Mouse (Mus musculus) midbrain, postnatal 0 days (tissue): ENCODE data around the gene Bcl3. TPM values are rescaled to one million over a fixed set of nuclear protein-coding genes. Genes with fewer than 3 reads are reported as not detected.

Experiments used
- ATAC-seq: fragments of 200-750 bp; cut with Nextera tagmentation; 2 replicates; pipeline ENCODE4 v1.8.0; 2017; ENCODE audit warnings: moderate number of reproducible peaks, mild to moderate bottlenecking, moderate TSS enrichment, moderate library complexity; ENCODE audit not compliant: low FRiP score
- DNase-seq: peaks from one replicate; pipeline ENCODE4 v3.0.0-alpha.2; 2015; ENCODE audit warnings: low spot score
- H3K27ac ChIP-seq: fragments of 300-500 bp; sonication (generic); 2 replicates; pipeline ENCODE4 v1.5.1; 2014; ENCODE audit warnings: low read depth, mild to moderate bottlenecking, low read length, mixed read lengths
- H3K27me3 ChIP-seq: fragments of 300-500 bp; sonication (generic); 2 replicates; pipeline ENCODE4 v1.6.1; 2014; ENCODE audit warnings: low read length, control low read depth, mixed read lengths; ENCODE audit not compliant: insufficient read depth
- H3K36me3 ChIP-seq: fragments of 300-500 bp; sonication (generic); 2 replicates; pipeline ENCODE4 v1.6.1; 2014; ENCODE audit warnings: low read length, control low read depth, mixed read lengths; ENCODE audit not compliant: insufficient read depth
- H3K4me1 ChIP-seq: fragments of 300-500 bp; sonication (generic); 2 replicates; pipeline ENCODE4 v1.6.1; 2014; ENCODE audit warnings: mild to moderate bottlenecking, control low read depth, antibody characterized with exemption, low read length, mixed read lengths; ENCODE audit not compliant: insufficient read depth
- H3K4me2 ChIP-seq: fragments of 300-500 bp; sonication (generic); 2 replicates; pipeline ENCODE4 v1.6.1; 2014; ENCODE audit warnings: low read depth, mild to moderate bottlenecking, low read length, mixed read lengths; ENCODE audit not compliant: poor library complexity, severe bottlenecking
- H3K4me3 ChIP-seq: fragments of 300-500 bp; sonication (generic); 2 replicates; pipeline ENCODE4 v1.5.1; 2014; ENCODE audit warnings: low read depth, mild to moderate bottlenecking, low read length, moderate library complexity
- H3K9ac ChIP-seq: fragments of 300-500 bp; sonication (generic); replicated peaks from 2 replicates; pipeline ENCODE4 v1.6.1; 2014; ENCODE audit warnings: mild to moderate bottlenecking, low read length, moderate library complexity, mixed read lengths; ENCODE audit not compliant: poor library complexity, severe bottlenecking
- H3K9me3 ChIP-seq: fragments of 300-500 bp; sonication (generic); 2 replicates; pipeline ENCODE4 v1.6.1; 2016; ENCODE audit warnings: low read length, control low read depth
- CTCF ChIP-seq: IDR thresholded peaks from 2 replicates; pipeline ENCODE4 v1.5.1; 2016; ENCODE audit warnings: antibody characterized with exemption, mild to moderate bottlenecking
- WGBS: fragments of 180-500 bp; shearing (Covaris S2); extraction: QIAGEN DNeasy Blood & Tissue Kit; methylation state at CpG from one replicate; pipeline ENCODE4 v1.1.7; 2014; 5-methylcytosine and 5-hydroxymethylcytosine counted together
- polyA plus RNA-seq: library from polyadenylated mRNA; unstranded; fragments of >200 nt; fragmentation: Nextera tagmentation; extraction: Ambion mirVana; gene quantifications from 2 replicates; pipeline ENCODE4 v1.2.1, GENCODE M21; 2015
- total RNA-seq: library from RNA; depleted of rRNA; stranded (reverse); fragments of >200 nt; gene quantifications from 2 replicates; pipeline ENCODE4 v1.2.3, GENCODE M21; 2014

Gene Bcl3
- total and polyA plus RNA-seq, 2 experiments from 2014 or later, result 0.55 to 0.93 TPM

DNA sequence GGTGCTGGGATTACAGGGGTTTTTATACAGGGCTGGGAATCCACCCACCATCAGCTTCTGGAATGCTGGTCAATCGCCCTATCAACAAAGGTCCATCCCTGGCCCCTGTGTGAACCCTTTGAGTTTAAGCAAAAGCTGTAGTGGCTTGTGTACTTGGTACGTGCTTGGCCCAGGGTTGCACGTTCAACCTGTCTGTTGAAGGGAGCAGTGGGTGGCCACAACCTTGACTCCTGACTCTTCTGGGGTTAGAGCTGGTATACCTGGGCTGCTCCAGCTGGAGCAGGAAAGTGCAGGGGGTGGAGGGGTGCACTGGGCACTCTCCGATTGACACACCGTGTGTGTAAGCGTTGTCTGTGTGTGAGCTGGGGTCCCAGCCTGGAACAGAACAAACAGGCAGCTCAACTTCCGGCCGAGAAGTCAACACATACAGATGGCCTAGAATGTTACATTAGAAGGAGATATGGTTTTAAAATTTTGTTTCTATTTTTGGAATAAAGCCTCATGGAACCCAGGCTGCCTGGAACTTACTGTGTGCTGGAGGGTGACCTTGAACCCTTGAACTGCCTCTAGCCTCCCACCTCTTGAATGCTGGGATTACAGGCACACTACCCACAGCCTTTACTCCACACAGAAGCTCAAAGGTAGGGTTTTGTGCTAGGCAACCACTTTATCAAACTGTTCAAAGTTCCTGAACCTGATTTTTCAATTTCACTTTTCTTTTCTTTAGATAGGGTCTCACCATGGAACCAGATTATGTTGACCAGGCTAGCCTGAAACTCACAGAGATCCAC, 42.9 kb upstream of the Bcl3 start:
- DNase-seq (no peak), ATAC-seq (no peak)
- Histone ChIP-seq H3K9ac (no peak overlapping the region), H3K4me1 (no peaks in the 10 kb centered on the region), H3K4me2 (no peak overlapping the region), H3K9me3 (no peaks in the 10 kb centered on the region), H3K27ac (no peak overlapping the region), H3K27me3 (no peaks in the 10 kb centered on the region), H3K36me3 (no peaks in the 10 kb centered on the region), H3K4me3 (no peak overlapping the region)
- WGBS, result 84% methylated on average over 8 of the region's 8 CpGs
- TF ChIP-seq CTCF, result no peak

- Histone ChIP-seq H3K9ac (no peak overlapping the region), H3K4me3 (no peak overlapping the region), H3K27me3 (no peaks in the 10 kb centered on the region), H3K4me1 (no peaks in the 10 kb centered on the region), H3K36me3 (no peaks in the 10 kb centered on the region), H3K4me2 (no peak overlapping the region), H3K27ac (no peak overlapping the region), H3K9me3 (no peaks in the 10 kb centered on the region)
- DNase-seq, result no peak
- no peak for ATAC-seq
- TF ChIP-seq CTCF, result no peak
- WGBS, result 43% methylated on average over 2 of the region's 2 CpGs
Observed at GRCm38 (mm10) chr7:19864241-19864640, 41.7 kb upstream of the Bcl3 start.

- Histone ChIP-seq H3K9me3 (no peaks in the 10 kb centered on the region), H3K4me1 (no peaks in the 10 kb centered on the region), H3K4me3 (no peak within 1 kb of the TSS), H3K27ac (no peak within 1 kb of the TSS), H3K9ac (no peak within 1 kb of the TSS), H3K27me3 (no peaks in the 10 kb centered on the region), H3K4me2 (no peak within 1 kb of the TSS), H3K36me3 (peaks cover 6% of the 10 kb centered on the region; the same call in 1 of the 2 replicates)
- TF ChIP-seq CTCF, result no peak
- ATAC-seq (no peak), DNase-seq (no peak)
- WGBS, result 76% methylated on average over 9 of the region's 9 CpGs
Observed at GRCm38 (mm10) chr7:19861199-19861598, 38.6 kb upstream of the Bcl3 start, which contains the start of gene Ceacam16. Gene Ceacam16, minus strand, starts transcription at chr7:19861299.

GRCm38 (mm10) chr7:19859740-19860139, 37.2 kb upstream of the Bcl3 start:
- no peak for TF ChIP-seq CTCF
- peaks cover 6% of the 10 kb centered on the region; the same call in 1 of the 2 replicates for H3K36me3 ChIP-seq
- H3K4me2 ChIP-seq, result no peak overlapping the region
- 81% methylated on average over 10 of the region's 10 CpGs for WGBS
- DNase-seq (no peak), ATAC-seq (no peak)
- H3K27ac ChIP-seq, result no peak overlapping the region
- no peaks in the 10 kb centered on the region for H3K4me1 ChIP-seq
- H3K9me3 ChIP-seq, result no peaks in the 10 kb centered on the region
- H3K27me3 ChIP-seq, result no peaks in the 10 kb centered on the region
- H3K9ac ChIP-seq, result no peak overlapping the region
- no peak overlapping the region for H3K4me3 ChIP-seq

DNA sequence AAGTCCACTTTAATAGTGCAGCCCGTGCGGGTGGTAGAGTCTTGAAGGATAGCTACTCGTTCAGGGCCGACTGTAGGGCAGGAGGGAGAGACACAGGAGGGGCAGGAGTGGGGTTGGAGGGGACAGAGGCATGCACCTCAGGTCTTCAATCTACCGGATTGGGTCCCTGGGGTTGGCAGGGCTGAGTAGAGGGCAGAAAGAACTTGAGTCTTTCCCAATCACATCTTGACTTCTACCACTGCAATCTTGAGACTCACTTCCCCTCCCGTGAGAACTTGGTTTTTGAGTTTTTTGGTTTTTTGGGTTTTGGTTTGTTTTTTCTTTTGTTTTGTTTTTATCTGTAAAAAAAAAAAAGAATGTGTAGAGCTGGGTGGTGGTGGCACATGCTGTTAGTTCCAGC, 33.7 kb upstream of the Bcl3 start:
- no peak overlapping the region for H3K9ac ChIP-seq
- TF ChIP-seq CTCF, result no peak
- ATAC-seq, result no peak
- WGBS, result 84% methylated on average over 6 of the region's 6 CpGs
- H3K27me3 ChIP-seq, result no peaks in the 10 kb centered on the region
- peaks cover 6% of the 10 kb centered on the region; the same call in 1 of the 2 replicates for H3K36me3 ChIP-seq
- H3K9me3 ChIP-seq, result no peaks in the 10 kb centered on the region
- no peak overlapping the region for H3K4me3 ChIP-seq
- no peaks in the 10 kb centered on the region for H3K4me1 ChIP-seq
- no peak overlapping the region for H3K27ac ChIP-seq
- DNase-seq, result no peak
- H3K4me2 ChIP-seq, result no peak overlapping the region

GRCm38 (mm10) chr7:19855663-19856062, 33.1 kb upstream of the Bcl3 start:
- Histone ChIP-seq H3K4me1 (no peaks in the 10 kb centered on the region), H3K9me3 (no peaks in the 10 kb centered on the region), H3K9ac (no peak overlapping the region), H3K27ac (no peak overlapping the region), H3K4me3 (no peak overlapping the region), H3K4me2 (no peak overlapping the region), H3K27me3 (peaks cover under 1% of the 10 kb centered on the region; the same call in 1 of the 2 replicates), H3K36me3 (peaks cover 6% of the 10 kb centered on the region; the same call in 1 of the 2 replicates)
- DNase-seq (no peak), ATAC-seq (no peak)
- TF ChIP-seq CTCF, result no peak
- WGBS, result 91% methylated on average over 5 of the region's 5 CpGs
